Comparison of ENCODE assay signal across 8 mouse cellular contexts in genomic region chr11:82989357-82989756, GRCm38 (mm10). TPM values are rescaled to one million over a fixed set of nuclear protein-coding genes. Genes with fewer than 3 reads are reported as not detected.
DNase-seq lines count a peak whose midpoint lies in the region; ATAC-seq and TF ChIP-seq lines count a peak whose summit lies in the region.

No protein-coding gene starts in this region.

- peaks cover 12% of the 10 kb centered on the region for H3K4me1 ChIP-seq in forebrain, embryonic 12.5 days
- H3K4me1 ChIP-seq in forebrain, postnatal 0 days (ENCODE audit: insufficient read depth): no peaks in the 10 kb centered on the region
- peaks cover 24% of the 10 kb centered on the region for H3K4me1 ChIP-seq in liver, embryonic 15.5 days (replicated peaks)

- ATAC-seq in forebrain, embryonic 12.5 days (ENCODE audit: low FRiP score): no peak
- no peak for ATAC-seq in forebrain, postnatal 0 days
- no peak for ATAC-seq in liver, embryonic 15.5 days (ENCODE audit: insufficient read depth)

- no peaks in the 10 kb centered on the region for H3K9me3 ChIP-seq in forebrain, embryonic 12.5 days
- H3K9me3 ChIP-seq in forebrain, postnatal 0 days (ENCODE audit: low read length): no peaks in the 10 kb centered on the region
- H3K9me3 ChIP-seq in liver, embryonic 15.5 days (replicated peaks): no peaks in the 10 kb centered on the region

- no peak for DNase-seq in forebrain, postnatal 0 days
- peak; percentile 11 for DNase-seq in urinary bladder, postnatal 25 days (ENCODE audit: low spot score)
- no peak for DNase-seq in urinary bladder, adult 18-20 months (ENCODE audit: low spot score in 2 of 2)
- no peak for DNase-seq in cerebellum, postnatal 36 days
- no peak for DNase-seq in cerebellum, postnatal 4 days (ENCODE audit: low spot score in 2 of 2)
- no peak for DNase-seq in layer of hippocampus, postnatal 14 days (ENCODE audit: low spot score in 2 of 2)

- TF ChIP-seq CTCF in forebrain, postnatal 0 days (IDR thresholded peaks at IDR 0.05; ENCODE audit: low read depth): no peak

- 50% methylated on average over 12 of the region's 12 CpGs for WGBS in forebrain, embryonic 12.5 days
- 56% methylated on average over 12 of the region's 12 CpGs for WGBS in forebrain, postnatal 0 days
- 30% methylated on average over 12 of the region's 12 CpGs for WGBS in liver, embryonic 15.5 days (ENCODE audit: insufficient replicate concordance)

- H3K9ac ChIP-seq in forebrain, embryonic 12.5 days: no peak overlapping the region
- no peak overlapping the region for H3K9ac ChIP-seq in forebrain, postnatal 0 days
- H3K9ac ChIP-seq in liver, embryonic 15.5 days: no peak overlapping the region

- peaks cover 10% of the 10 kb centered on the region; the same call in 1 of the 2 replicates for H3K36me3 ChIP-seq in forebrain, embryonic 12.5 days (replicated peaks)
- no peaks in the 10 kb centered on the region for H3K36me3 ChIP-seq in forebrain, postnatal 0 days (ENCODE audit: insufficient read depth)
- H3K36me3 ChIP-seq in liver, embryonic 15.5 days (replicated peaks): peaks cover 10% of the 10 kb centered on the region

- H3K4me2 ChIP-seq in forebrain, embryonic 12.5 days: peak overlapping the region; percentile 62
- no peak overlapping the region for H3K4me2 ChIP-seq in forebrain, postnatal 0 days (ENCODE audit: low read depth)
- H3K4me2 ChIP-seq in liver, embryonic 15.5 days: peak overlapping the region; percentile 76

- H3K27ac ChIP-seq in forebrain, embryonic 12.5 days: no peak overlapping the region
- no peak overlapping the region for H3K27ac ChIP-seq in forebrain, postnatal 0 days (ENCODE audit: low read depth, low read length)
- H3K27ac ChIP-seq in liver, embryonic 15.5 days (replicated peaks): no peak overlapping the region

- H3K27me3 ChIP-seq in forebrain, embryonic 12.5 days: peaks cover 10% of the 10 kb centered on the region
- H3K27me3 ChIP-seq in forebrain, postnatal 0 days (ENCODE audit: insufficient read depth, low read length): no peaks in the 10 kb centered on the region
- H3K27me3 ChIP-seq in liver, embryonic 15.5 days: no peaks in the 10 kb centered on the region

- H3K4me3 ChIP-seq in forebrain, embryonic 12.5 days (replicated peaks): no peak overlapping the region
- H3K4me3 ChIP-seq in forebrain, postnatal 0 days (ENCODE audit: low read depth, low read length): no peak overlapping the region
- H3K4me3 ChIP-seq in liver, embryonic 15.5 days (replicated peaks): peak overlapping the region; percentile 59

RNA-seq across cellular contexts. Expression of gene Slfn9, which starts 2.3 kb away (rescaled TPM):
- 12.6 and 13.4 TPM in 2 replicates for polyA plus RNA-seq in forebrain, embryonic 12.5 days (2016; fragmentation: Nextera tagmentation; extraction: Ambion mirVana)
- total RNA-seq in forebrain, postnatal 0 days (2014; rRNA removed): 1.3 and 2.2 TPM in 2 replicates
- 0.93 and 1.3 TPM in 2 replicates for polyA plus RNA-seq in forebrain, postnatal 0 days (2015; fragmentation: Nextera tagmentation; extraction: Ambion mirVana)
- polyA plus RNA-seq in liver, embryonic 15.5 days (2015; fragmentation: Nextera tagmentation; extraction: Ambion mirVana): 5.7 TPM in 2 replicates
- total RNA-seq in layer of hippocampus, postnatal 14 days (2021): under 1 TPM; 0.72 to 0.81 TPM

RNA-seq across cellular contexts. Expression of gene Slfn8, which starts 31.3 kb away (rescaled TPM):
- 0.21 and 0.37 TPM in 2 replicates for polyA plus RNA-seq in forebrain, embryonic 12.5 days (2016; fragmentation: Nextera tagmentation; extraction: Ambion mirVana)
- total RNA-seq in forebrain, postnatal 0 days (2014; rRNA removed): 0.23 and 0.29 TPM in 2 replicates
- polyA plus RNA-seq in forebrain, postnatal 0 days (2015; fragmentation: Nextera tagmentation; extraction: Ambion mirVana): 0.06 and 0.27 TPM in 2 replicates
- polyA plus RNA-seq in liver, embryonic 15.5 days (2015; fragmentation: Nextera tagmentation; extraction: Ambion mirVana): 0.54 and 1.1 TPM in 2 replicates
- under 1 TPM; 0.57 to 0.58 TPM for total RNA-seq in layer of hippocampus, postnatal 14 days (2021)

RNA-seq across cellular contexts. Expression of gene Slfn5, which starts 38.2 kb away (rescaled TPM):
- polyA plus RNA-seq in forebrain, embryonic 12.5 days (2016; fragmentation: Nextera tagmentation; extraction: Ambion mirVana): 0.38 and 0.89 TPM in 2 replicates
- 2.6 and 5.4 TPM in 2 replicates for total RNA-seq in forebrain, postnatal 0 days (2014; rRNA removed)
- polyA plus RNA-seq in forebrain, postnatal 0 days (2015; fragmentation: Nextera tagmentation; extraction: Ambion mirVana): 1.5 and 2.4 TPM in 2 replicates
- 1.5 and 1.6 TPM in 2 replicates for polyA plus RNA-seq in liver, embryonic 15.5 days (2015; fragmentation: Nextera tagmentation; extraction: Ambion mirVana)
- 1 to 10 TPM; 3.2 to 4.6 TPM for total RNA-seq in layer of hippocampus, postnatal 14 days (2021)
